Mouse (Mus musculus) ES-Bruce4 (cell line): ENCODE measurements around the gene Nlk. TPM values are rescaled to one million over a fixed set of nuclear protein-coding genes. Genes with fewer than 3 reads are reported as not detected.
A peak's percentile ranks its signal among the peaks of the same experiment; 100 is the strongest.
"Not testable (repeated sequence)": the region's sequence is repeated elsewhere in the genome, so short reads cannot be mapped to it uniquely, and the experiment has no call there.

Experiments
- H3K27ac ChIP-seq: 2 replicates; pipeline ENCODE4 v1.5.1; 2012; ENCODE audit warnings: low read length, inconsistent platforms; ENCODE audit not compliant: insufficient read depth
- H3K27me3 ChIP-seq: 2 replicates; pipeline ENCODE4 v1.6.1; 2012; ENCODE audit warnings: mild to moderate bottlenecking, low read length, inconsistent platforms; ENCODE audit not compliant: control insufficient read depth, poor library complexity, insufficient read depth, severe bottlenecking
- H3K36me3 ChIP-seq: 2 replicates; pipeline ENCODE4 v1.6.1; 2012; ENCODE audit warnings: inconsistent platforms, mild to moderate bottlenecking, low read length, moderate library complexity; ENCODE audit not compliant: control insufficient read depth, poor library complexity, insufficient read depth, severe bottlenecking
- H3K4me1 ChIP-seq: one replicate; pipeline ENCODE4 v1.8.1; 2011; ENCODE audit warnings: low read length; ENCODE audit not compliant: control insufficient read depth, insufficient read depth
- H3K4me3 ChIP-seq: 2 replicates; pipeline ENCODE4 v1.5.1; 2011; ENCODE audit warnings: low read depth, mild to moderate bottlenecking, low read length
- H3K9ac ChIP-seq: 2 replicates; pipeline ENCODE4 v1.6.1; 2012; ENCODE audit warnings: low read depth, mild to moderate bottlenecking, inconsistent platforms; ENCODE audit not compliant: poor library complexity, severe bottlenecking
- H3K9me3 ChIP-seq: replicated peaks from 2 replicates; pipeline ENCODE4 v1.6.1; 2012; ENCODE audit warnings: mild to moderate bottlenecking, low read length, inconsistent platforms; ENCODE audit not compliant: control insufficient read depth, poor library complexity, insufficient read depth, severe bottlenecking
- CTCF ChIP-seq: IDR thresholded peaks from one replicate; pipeline ENCODE4 v1.8.1; 2011; ENCODE audit warnings: low read depth, low read length
- EP300 ChIP-seq: IDR thresholded peaks from 2 replicates; pipeline ENCODE4 v1.6.1; 2011; ENCODE audit warnings: low read depth, low read length; ENCODE audit not compliant: insufficient read depth
- POLR2A ChIP-seq: IDR thresholded peaks from one replicate; pipeline ENCODE4 v1.8.1; 2011; ENCODE audit warnings: low read length; ENCODE audit not compliant: insufficient read depth
- polyA plus RNA-seq: library from polyadenylated mRNA; stranded (reverse); fragments of >200 nt; gene quantifications from 2 replicates; pipeline ENCODE4 v1.2.4, GENCODE M21; 2011; ENCODE audit warnings: low read depth; ENCODE audit not compliant: missing spikeins, insufficient read depth, insufficient read length

Nlk gene
- polyA plus RNA-seq, 1 experiment, result 39.7 TPM

DNA sequence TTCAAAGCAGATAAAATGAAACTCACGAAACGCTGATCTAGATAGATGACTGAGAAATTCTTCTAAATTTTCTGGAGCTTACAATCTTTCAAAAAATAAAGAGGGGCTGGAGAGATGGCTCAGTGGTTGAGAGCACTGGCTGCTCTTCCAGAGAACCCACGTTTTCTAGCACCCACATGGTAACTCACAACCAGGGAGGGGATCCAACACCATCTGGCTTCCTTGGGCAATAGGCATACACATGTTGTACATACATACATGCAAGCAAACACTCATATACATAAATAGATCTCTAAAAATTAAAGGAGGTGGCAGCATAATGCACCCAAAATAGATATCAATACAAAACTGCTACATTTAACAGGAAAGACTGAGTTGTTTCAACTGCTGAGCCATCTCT is 16.1 kb downstream of the Nlk start:
- TF ChIP-seq EP300 (no peak), CTCF (no peak), POLR2A (no peak)
- H3K27me3 ChIP-seq, result no peaks in the 10 kb centered on the region
- H3K27ac ChIP-seq, result no peak overlapping the region
- H3K9me3 ChIP-seq, result no peaks in the 10 kb centered on the region
- no peaks in the 10 kb centered on the region; the same call in 1 of the 2 replicates for H3K36me3 ChIP-seq
- no peaks in the 10 kb centered on the region for H3K4me1 ChIP-seq
- no peak overlapping the region for H3K4me3 ChIP-seq
- H3K9ac ChIP-seq, result no peak overlapping the region

DNA sequence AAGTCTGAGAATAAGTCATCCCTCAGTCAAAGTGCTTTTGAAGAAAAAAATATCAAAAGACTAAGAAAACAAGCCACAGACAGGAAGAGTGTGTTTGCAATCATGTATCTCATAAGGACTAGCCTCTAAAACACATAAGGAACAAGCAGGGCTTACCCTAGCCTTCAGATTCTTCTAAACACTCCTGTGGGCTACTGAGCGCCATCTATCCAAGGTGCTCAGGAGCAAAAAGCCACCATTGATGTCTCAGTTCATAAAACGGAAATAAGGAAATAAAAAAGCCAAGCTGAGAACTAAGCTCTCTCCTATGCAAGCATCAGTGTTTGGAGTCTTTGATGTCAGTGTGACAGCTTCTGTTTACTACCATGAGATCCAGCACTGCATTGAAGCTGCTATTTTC is 18.4 kb downstream of the Nlk start:
- H3K4me3 ChIP-seq, result no peak overlapping the region
- H3K27me3 ChIP-seq, result no peaks in the 10 kb centered on the region
- H3K27ac ChIP-seq, result no peak overlapping the region
- no peaks in the 10 kb centered on the region; the same call in 1 of the 2 replicates for H3K36me3 ChIP-seq
- TF ChIP-seq EP300 (no peak), CTCF (no peak), POLR2A (no peak)
- no peaks in the 10 kb centered on the region for H3K9me3 ChIP-seq
- H3K4me1 ChIP-seq, result no peaks in the 10 kb centered on the region
- H3K9ac ChIP-seq, result no peak overlapping the region

DNA sequence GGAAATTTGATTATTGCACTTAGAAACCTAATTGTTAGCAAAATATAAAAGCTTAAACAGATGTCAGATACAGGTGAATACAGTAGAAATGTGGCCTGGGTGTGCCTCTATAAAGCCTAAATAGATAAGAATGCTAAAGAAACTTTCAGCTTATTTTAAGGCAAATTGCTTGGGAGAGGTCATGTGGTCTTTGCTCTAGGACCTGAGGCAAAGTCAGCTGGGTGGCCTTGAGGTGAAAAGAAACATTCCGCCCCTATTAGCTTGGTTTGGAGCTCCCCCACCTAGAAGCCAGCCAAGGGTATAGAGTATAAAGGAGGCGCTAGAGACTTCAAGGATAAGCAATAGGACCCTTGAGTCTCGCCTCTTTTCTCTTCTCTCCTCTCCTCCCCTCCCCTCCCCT is 28.5 kb downstream of the Nlk start:
- Histone ChIP-seq H3K27me3 (no peaks in the 10 kb centered on the region), H3K27ac (no peak overlapping the region), H3K36me3 (no peaks in the 10 kb centered on the region), H3K9ac (no peak overlapping the region), H3K4me3 (no peak overlapping the region), H3K9me3 (no peaks in the 10 kb centered on the region), H3K4me1 (peaks cover 3% of the 10 kb centered on the region)
- peak; percentile 93 for TF ChIP-seq EP300
- no peak for TF ChIP-seq POLR2A
- no peak for TF ChIP-seq CTCF

DNA sequence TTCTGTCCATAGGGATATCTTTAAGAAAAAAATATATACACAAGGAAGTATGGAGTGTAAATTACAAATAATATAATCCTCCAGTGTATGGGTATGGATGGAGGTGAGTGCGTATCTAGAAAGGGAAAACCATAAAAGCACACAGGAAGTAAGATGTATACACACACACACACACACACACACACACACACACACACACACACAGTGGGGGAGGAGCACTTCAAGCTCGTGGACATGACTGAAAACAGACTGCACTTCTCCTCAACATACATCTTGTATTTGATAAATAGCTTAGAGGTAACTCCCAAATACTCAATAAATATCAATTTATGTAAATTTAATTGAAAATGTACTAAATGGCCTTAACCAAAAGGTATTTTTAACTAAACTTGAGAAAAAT is 32.3 kb downstream of the Nlk start:
- H3K27me3 ChIP-seq, result no peaks in the 10 kb centered on the region
- no peak overlapping the region for H3K4me3 ChIP-seq
- no peak overlapping the region for H3K27ac ChIP-seq
- no peak overlapping the region for H3K9ac ChIP-seq
- no peaks in the 10 kb centered on the region for H3K36me3 ChIP-seq
- peaks cover 10% of the 10 kb centered on the region for H3K4me1 ChIP-seq
- no peaks in the 10 kb centered on the region for H3K9me3 ChIP-seq
- TF ChIP-seq CTCF, result no peak
- TF ChIP-seq EP300, result no peak
- TF ChIP-seq POLR2A, result no peak

DNA sequence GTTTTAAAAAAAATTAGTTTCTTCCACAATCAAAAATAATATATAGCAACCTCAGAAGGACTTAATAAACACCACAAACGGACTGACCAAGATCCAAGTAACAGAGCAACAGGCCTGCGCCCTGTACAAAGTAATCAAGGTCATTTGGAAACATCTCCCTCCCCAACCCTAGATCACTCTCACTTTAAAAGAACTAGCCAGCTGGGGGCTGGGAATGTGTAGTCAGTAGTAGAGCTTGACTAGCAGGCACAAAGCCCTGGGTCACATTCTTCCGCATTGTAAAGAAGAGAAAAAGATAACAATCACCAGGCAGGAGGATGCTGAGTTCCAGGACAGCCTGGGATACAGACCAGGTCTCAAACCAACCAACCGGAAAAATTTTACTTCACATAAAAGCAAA is 33.3 kb downstream of the Nlk start:
- Histone ChIP-seq H3K36me3 (no peaks in the 10 kb centered on the region), H3K9me3 (no peaks in the 10 kb centered on the region), H3K9ac (0 out of 2 replicates have a peak overlapping the region, but pooled peaks have one; percentile 33), H3K27me3 (no peaks in the 10 kb centered on the region), H3K27ac (peak overlapping the region; percentile 93), H3K4me1 (peaks cover 10% of the 10 kb centered on the region), H3K4me3 (no peak overlapping the region)
- TF ChIP-seq POLR2A (no peak), EP300 (peak; percentile 47; the same call in 1 of the 2 replicates), CTCF (no peak)

DNA sequence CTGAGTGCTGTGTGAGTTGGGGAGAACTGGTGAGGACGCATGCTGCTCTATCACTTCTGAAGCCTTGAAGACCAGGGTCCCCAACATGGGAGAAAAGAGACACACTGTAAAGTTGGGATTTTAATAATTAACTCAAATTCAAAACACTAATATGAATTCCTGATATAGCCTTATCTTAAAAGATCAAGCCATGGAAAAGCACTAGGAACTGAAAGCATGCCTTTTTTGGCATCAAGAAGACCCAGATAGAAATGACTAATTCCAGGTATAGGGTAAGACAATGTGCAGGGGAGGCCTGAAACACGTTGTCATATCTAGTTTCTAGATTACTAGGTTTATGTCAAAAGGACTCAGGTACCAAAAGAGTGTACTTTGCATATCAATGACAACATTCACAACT is 48.0 kb downstream of the Nlk start:
- Histone ChIP-seq H3K4me3 (no peak overlapping the region), H3K4me1 (no peaks in the 10 kb centered on the region), H3K9ac (no peak overlapping the region), H3K9me3 (no peaks in the 10 kb centered on the region), H3K36me3 (no peaks in the 10 kb centered on the region), H3K27ac (no peak overlapping the region), H3K27me3 (no peaks in the 10 kb centered on the region)
- TF ChIP-seq CTCF, result no peak
- no peak for TF ChIP-seq EP300
- no peak for TF ChIP-seq POLR2A

DNA sequence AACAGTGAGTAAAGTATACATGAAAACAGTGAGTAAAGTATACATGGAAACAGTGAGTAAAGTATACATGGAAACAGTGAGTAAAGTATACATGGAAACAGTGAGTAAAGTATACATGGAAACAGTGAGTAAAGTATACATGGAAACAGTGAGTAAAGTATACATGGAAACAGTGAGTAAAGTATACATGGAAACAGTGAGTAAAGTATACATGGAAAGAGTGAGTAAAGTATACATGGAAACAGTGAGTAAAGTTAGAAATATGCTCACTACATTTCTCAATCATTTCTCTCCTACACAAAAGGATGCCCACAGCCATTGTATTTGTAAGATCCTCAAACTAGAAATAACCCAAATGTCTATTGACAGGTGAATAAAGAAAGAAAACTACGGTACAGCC is 48.8 kb downstream of the Nlk start:
- not testable (repeated sequence) for H3K27me3 ChIP-seq, H3K4me1 ChIP-seq, H3K4me3 ChIP-seq, H3K36me3 ChIP-seq, H3K9ac ChIP-seq, H3K9me3 ChIP-seq, H3K27ac ChIP-seq
